Mouse (Mus musculus): ENCODE data around the gene Zbtb16. TPM values are rescaled to one million over a fixed set of nuclear protein-coding genes. Genes with fewer than 3 reads are reported as not detected.

The Zbtb16 gene
- polyA plus RNA-seq, 1 experiment from 2014 or later, result 0.77 TPM

DNA sequence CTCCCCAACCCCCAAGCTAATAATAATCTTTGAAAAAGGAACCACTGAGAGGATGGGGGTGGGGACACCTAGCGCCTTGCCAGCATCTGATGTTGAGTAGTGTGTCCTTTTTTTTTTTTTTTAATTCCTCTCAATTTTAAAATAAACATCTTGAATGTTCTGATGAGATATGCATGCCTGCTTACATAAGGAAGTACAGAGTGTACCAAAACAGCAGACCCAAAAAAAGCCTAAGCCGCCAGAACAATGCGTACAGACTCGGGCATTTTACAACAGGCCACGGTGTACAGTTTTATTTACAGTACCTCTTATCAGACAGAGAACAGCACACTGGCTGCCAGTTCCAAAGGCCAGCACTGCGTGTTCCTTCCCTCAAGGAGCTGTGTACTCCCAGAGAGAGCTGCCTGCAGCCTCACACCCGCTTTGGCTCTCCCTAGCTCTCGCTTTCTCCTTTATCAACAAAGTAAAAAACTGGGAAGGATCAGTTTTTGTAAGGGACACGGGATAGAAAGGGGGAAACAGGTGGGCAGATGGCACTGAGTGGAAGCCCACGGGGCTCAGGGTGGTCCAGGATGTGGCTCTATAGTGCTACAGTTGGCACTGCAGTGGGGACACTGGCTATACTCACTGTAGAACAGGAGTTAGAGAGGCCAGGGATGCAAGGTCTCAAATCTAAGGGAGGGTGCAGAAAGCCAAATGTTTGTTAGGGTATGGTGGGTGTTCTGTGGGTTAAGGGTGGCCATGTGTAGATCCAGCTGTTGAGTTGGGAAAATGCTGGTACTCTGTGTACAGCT lies 112.3 kb downstream of the Zbtb16 start:
- Histone ChIP-seq H3K9ac (no peak overlapping the region), H3K4me2 (peak overlapping the region; percentile 10), H3K27ac (peak overlapping the region; percentile 23; the same call in 1 of the 2 replicates), H3K27me3 (peaks cover 8% of the 10 kb centered on the region; the same call in 1 of the 2 replicates), H3K36me3 (no peaks in the 10 kb centered on the region), H3K4me3 (replicated peaks) (no peak overlapping the region), H3K4me1 (replicated peaks) (peaks cover 20% of the 10 kb centered on the region), H3K9me3 (replicated peaks) (no peaks in the 10 kb centered on the region)
- DNase-seq, result no peak
- peak; percentile 84 for ATAC-seq (ENCODE audit: low read depth)
- WGBS (ENCODE audit: insufficient replicate concordance), result 11% methylated on average over 10 of the region's 10 CpGs

DNA sequence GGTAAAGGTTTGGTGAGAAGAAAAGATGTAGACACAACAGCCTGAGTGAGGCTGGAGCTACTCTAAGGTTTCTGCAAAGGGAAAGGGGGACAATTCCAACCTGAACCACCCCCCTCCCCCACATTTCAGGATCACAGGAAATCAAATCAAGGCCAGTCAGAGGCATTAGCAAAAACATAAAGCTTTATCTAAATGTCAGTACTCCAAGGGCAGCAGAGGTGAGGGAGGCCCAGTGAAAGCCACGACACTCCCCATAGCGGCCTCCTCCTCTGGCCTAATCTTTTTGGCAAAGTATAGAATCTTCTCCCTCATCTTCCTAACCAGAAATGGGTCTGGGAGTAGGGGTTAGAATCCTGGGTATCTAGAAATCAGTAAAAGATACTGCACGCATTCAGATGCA lies 113.0 kb downstream of the Zbtb16 start:
- ATAC-seq (ENCODE audit: low read depth), result no peak
- H3K4me2 ChIP-seq, result peak overlapping the region; percentile 10

DNA sequence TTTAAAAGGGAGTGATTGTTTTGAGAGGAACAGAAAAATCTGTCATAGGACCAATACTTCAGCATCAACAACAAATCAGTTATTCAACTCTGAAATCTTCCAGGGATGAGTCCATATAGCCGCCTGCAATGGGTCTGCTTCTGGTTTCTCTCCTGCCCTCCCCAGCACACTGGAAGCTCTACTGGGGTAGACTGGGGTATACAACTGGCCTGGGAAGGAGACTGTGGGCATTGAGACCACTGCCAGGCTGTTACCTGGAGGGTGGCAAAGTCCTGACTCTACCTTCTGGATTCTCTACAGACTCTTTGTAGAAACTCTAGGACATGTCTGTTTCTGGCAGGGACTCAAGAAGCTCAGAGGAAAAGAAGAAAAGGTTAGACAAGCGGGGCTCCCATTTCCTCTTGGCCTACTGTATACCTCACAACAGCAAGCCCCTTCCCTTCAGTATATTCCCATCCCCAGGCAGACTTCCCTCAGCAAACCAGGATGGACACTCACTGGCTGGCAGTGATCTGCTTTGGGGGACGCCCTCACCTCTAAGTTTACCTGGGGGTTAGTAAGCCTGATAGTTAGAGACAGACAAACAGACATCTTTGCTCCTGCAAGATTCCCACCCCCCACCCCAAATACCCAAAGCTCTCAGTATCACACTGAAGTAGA lies 113.6 kb downstream of the Zbtb16 start:
- Histone ChIP-seq H3K9me3 (replicated peaks) (no peaks in the 10 kb centered on the region), H3K4me2 (no peak overlapping the region), H3K9ac (no peak overlapping the region), H3K4me1 (replicated peaks) (peaks cover 20% of the 10 kb centered on the region), H3K27me3 (peaks cover 8% of the 10 kb centered on the region; the same call in 1 of the 2 replicates), H3K4me3 (replicated peaks) (no peak overlapping the region), H3K27ac (no peak overlapping the region), H3K36me3 (no peaks in the 10 kb centered on the region)
- ATAC-seq (ENCODE audit: low read depth), result no peak
- DNase-seq, result no peak
- WGBS (ENCODE audit: insufficient replicate concordance), result 70% methylated on average over 3 of the region's 3 CpGs

More for the DNA sequence above, 113.0 kb downstream of the Zbtb16 start:
- Histone ChIP-seq H3K4me1 (replicated peaks) (peaks cover 20% of the 10 kb centered on the region), H3K27ac (no peak overlapping the region), H3K27me3 (peaks cover 8% of the 10 kb centered on the region; the same call in 1 of the 2 replicates), H3K4me3 (replicated peaks) (no peak overlapping the region), H3K36me3 (no peaks in the 10 kb centered on the region), H3K9ac (no peak overlapping the region), H3K9me3 (replicated peaks) (no peaks in the 10 kb centered on the region)
- no peak for DNase-seq
- WGBS (ENCODE audit: insufficient replicate concordance), result 20% methylated on average over 3 of the region's 3 CpGs

DNA sequence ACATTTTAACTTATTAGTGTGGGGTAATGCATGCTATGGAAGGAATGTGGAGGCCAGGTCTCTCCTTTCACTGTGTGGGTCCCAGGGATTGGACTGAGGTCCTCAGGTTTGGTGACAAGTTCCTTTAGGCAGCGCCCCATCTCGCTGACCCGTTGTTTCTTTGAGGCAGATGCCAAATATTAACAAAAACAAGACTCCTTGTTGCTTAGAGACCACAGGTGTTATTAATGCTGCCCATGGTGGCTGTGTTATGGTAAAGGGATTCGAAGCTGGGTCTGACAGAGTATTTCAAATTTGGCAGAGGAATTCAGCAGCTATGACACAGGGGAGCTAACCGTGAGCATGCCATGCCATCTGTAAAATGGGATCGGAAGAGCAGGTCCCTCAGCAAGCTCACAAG lies 114.4 kb downstream of the Zbtb16 start:
- Histone ChIP-seq H3K27ac (no peak overlapping the region), H3K9me3 (replicated peaks) (no peaks in the 10 kb centered on the region), H3K4me2 (no peak overlapping the region), H3K9ac (no peak overlapping the region), H3K36me3 (no peaks in the 10 kb centered on the region), H3K27me3 (peaks cover 8% of the 10 kb centered on the region; the same call in 1 of the 2 replicates), H3K4me3 (replicated peaks) (no peak overlapping the region), H3K4me1 (replicated peaks) (peaks cover 20% of the 10 kb centered on the region)
- DNase-seq (no peak), ATAC-seq (ENCODE audit: low read depth) (no peak)
- 82% methylated on average over 6 of the region's 6 CpGs for WGBS (ENCODE audit: insufficient replicate concordance)

DNA sequence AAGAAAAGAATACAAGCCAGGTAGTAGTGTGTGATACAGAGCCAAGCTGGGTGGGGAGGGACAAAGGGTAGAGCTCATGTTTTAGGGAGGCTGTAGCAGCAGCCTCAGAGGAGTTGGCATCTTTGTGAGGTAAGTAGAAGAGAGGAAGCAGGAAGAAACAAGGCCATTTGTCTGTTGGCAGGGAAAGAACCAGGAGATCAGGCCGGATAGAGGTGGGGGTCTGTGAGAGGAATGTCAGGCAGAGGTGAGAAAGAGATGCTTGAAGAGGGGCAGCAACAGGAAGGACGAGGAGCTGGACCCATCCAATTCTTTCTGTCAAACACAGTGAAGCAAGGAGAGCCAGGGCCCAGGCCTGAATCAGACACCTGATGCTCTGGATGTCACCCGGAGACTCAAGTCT lies 114.8 kb downstream of the Zbtb16 start:
- ATAC-seq (ENCODE audit: low read depth) (no peak), DNase-seq (no peak)
- Histone ChIP-seq H3K9ac (no peak overlapping the region), H3K9me3 (replicated peaks) (no peaks in the 10 kb centered on the region), H3K4me3 (replicated peaks) (no peak overlapping the region), H3K4me2 (no peak overlapping the region), H3K27ac (no peak overlapping the region), H3K4me1 (replicated peaks) (peaks cover 20% of the 10 kb centered on the region), H3K27me3 (peaks cover 8% of the 10 kb centered on the region; the same call in 1 of the 2 replicates), H3K36me3 (no peaks in the 10 kb centered on the region)
- 66% methylated on average over 3 of the region's 3 CpGs for WGBS (ENCODE audit: insufficient replicate concordance)

DNA sequence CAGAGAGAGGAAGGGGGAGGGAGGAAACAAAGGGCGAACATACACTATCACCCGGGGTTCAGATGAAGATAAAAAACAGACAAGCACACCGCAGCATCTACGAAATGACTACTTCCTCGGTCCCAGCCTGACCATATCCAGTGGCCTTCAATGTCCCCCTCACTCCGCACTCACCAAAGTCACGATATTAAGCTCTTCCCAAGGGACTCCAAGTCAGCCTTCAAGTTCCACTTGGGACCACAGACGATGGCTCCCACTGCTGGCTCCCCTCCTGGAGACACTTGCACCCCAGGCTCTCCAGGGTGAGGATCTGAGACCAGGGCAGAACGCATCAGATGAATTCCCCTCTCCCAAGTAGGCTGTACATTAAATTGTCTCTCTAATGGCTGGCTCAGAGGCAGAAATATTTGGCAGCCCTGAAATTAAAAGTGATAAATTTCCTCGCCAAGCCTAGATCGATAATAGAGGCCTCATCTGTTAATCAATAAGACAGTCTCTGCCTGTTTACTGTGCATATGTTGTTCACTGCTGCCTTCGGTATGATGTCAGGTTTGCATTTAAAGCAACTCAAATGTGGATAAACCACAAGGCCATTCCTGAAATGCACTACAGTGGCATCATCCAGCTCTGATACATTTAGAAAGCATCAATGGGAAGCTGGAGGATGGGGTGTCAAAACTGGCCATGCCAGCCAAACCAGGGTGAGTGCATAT lies 115.6 kb downstream of the Zbtb16 start:
- no peak overlapping the region for H3K4me2 ChIP-seq
- H3K27me3 ChIP-seq, result peaks cover 8% of the 10 kb centered on the region; the same call in 1 of the 2 replicates
- H3K36me3 ChIP-seq, result no peaks in the 10 kb centered on the region
- H3K4me3 ChIP-seq (replicated peaks), result no peak overlapping the region
- no peaks in the 10 kb centered on the region for H3K9me3 ChIP-seq (replicated peaks)
- peaks cover 20% of the 10 kb centered on the region for H3K4me1 ChIP-seq (replicated peaks)
- H3K9ac ChIP-seq, result no peak overlapping the region
- no peak overlapping the region for H3K27ac ChIP-seq
- DNase-seq (no peak), ATAC-seq (ENCODE audit: low read depth) (no peak)
- 63% methylated on average over 12 of the region's 12 CpGs for WGBS (ENCODE audit: insufficient replicate concordance)

DNA sequence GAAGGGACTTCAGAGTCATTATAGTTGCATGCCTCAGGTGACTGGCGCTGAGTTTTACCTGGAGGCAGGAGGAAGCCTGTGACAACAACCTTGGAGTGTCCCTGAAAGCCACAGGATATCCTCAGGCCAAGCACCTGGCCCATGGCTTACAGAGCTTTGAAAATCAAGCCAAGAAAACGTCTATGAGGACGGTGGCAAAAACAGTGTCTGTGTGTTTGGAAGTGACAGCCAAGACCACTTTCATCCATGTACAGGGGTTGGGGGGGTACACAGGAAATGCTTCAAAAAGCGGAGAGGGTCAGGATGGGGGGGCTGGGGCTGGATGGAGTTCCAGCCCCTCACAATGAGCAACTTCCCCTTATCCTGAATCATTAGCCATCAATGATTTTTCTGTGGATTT lies 116.4 kb downstream of the Zbtb16 start:
- Histone ChIP-seq H3K36me3 (no peaks in the 10 kb centered on the region), H3K4me3 (replicated peaks) (no peak overlapping the region), H3K9me3 (replicated peaks) (no peaks in the 10 kb centered on the region), H3K27me3 (peaks cover 8% of the 10 kb centered on the region; the same call in 1 of the 2 replicates), H3K9ac (no peak overlapping the region), H3K27ac (no peak overlapping the region), H3K4me2 (no peak overlapping the region), H3K4me1 (replicated peaks) (peaks cover 20% of the 10 kb centered on the region)
- 64% methylated on average over 4 of the region's 4 CpGs for WGBS (ENCODE audit: insufficient replicate concordance)
- ATAC-seq (ENCODE audit: low read depth), result no peak
- DNase-seq, result no peak

DNA sequence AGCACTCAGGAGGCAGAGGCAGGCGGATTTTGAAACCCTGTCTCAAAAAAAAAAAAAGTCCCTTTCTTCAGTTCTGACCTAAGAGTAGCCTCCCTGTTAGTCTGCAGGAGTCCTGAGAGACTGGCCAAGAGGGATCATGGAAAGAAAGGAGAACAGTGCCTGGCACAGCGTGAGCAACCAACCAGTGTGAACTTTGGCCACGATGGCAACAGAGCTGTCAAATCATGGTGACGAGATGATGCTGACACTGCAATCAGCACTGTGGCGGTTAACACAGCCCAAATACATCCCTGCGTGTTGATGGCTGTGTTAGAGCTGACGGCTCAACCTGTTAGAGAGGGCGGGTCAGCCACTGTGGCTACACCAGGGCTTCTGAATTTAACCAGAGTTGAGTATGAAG lies 119.5 kb downstream of the Zbtb16 start:
- ATAC-seq (ENCODE audit: low read depth), result no peak
- Histone ChIP-seq H3K36me3 (no peaks in the 10 kb centered on the region), H3K4me1 (replicated peaks) (peaks cover 19% of the 10 kb centered on the region), H3K9ac (no peak overlapping the region), H3K4me3 (replicated peaks) (no peak overlapping the region), H3K27me3 (peaks cover 8% of the 10 kb centered on the region; the same call in 1 of the 2 replicates), H3K27ac (no peak overlapping the region), H3K4me2 (no peak overlapping the region), H3K9me3 (replicated peaks) (no peaks in the 10 kb centered on the region)
- no peak for DNase-seq
- 72% methylated on average over 8 of the region's 8 CpGs for WGBS (ENCODE audit: insufficient replicate concordance)

DNA sequence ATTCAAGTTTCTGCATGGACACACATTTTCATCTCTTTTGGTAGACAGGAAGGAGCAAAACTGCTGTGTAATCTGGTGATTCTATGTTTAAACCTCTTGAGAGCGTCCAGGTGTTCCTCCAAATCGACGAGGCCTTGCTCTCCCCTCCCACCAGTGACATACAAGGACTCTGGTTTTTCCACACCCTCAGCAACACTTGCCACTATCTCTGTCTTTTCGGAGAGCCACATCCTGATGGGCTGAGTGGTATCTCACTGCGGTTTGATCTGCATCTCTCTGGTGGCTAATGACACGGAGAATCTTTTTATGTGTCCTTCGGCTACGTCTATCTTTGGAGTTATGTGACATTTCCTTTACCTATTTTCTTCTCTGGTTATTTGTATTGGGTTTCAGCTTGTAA lies 121.0 kb downstream of the Zbtb16 start:
- DNase-seq, result no peak

DNA sequence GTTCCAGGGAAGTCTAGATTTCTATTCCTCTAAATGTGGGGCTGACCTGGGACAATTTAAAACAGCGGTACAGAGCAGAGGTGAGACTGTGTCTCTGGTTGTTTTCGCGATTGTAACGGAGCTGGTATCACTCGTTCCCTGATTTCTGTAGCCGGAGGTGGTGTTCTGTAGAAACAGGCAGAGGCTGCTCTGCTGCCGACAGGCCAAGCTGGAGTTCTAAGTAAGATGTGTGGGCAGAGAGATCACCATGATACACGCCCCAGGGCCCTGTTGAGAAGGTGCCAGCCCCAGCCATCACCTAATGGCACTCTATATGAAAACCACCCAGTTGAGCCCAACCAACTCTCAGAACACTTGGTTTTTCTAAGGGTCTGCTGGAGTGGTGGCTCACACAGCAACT lies 122.2 kb downstream of the Zbtb16 start:
- H3K27me3 ChIP-seq, result 0 out of 2 replicates have a peak, but pooled peaks cover 4% of the 10 kb centered on the region
- 0 out of 2 replicates have a peak overlapping the region, but pooled peaks have one; percentile 27 for H3K27ac ChIP-seq
- H3K4me2 ChIP-seq, result no peak overlapping the region
- no peak overlapping the region for H3K9ac ChIP-seq
- DNase-seq, result no peak
- no peaks in the 10 kb centered on the region for H3K36me3 ChIP-seq
- WGBS (ENCODE audit: insufficient replicate concordance), result 76% methylated on average over 8 of the region's 8 CpGs
- no peak for ATAC-seq (ENCODE audit: low read depth)
- H3K9me3 ChIP-seq (replicated peaks), result no peaks in the 10 kb centered on the region
- H3K4me3 ChIP-seq (replicated peaks), result no peak overlapping the region
- H3K4me1 ChIP-seq (replicated peaks), result peaks cover 34% of the 10 kb centered on the region

More for the DNA sequence above, 121.0 kb downstream of the Zbtb16 start:
- Histone ChIP-seq H3K27ac (no peak overlapping the region), H3K4me1 (replicated peaks) (peaks cover 34% of the 10 kb centered on the region), H3K4me3 (replicated peaks) (no peak overlapping the region), H3K36me3 (no peaks in the 10 kb centered on the region), H3K4me2 (no peak overlapping the region), H3K9ac (no peak overlapping the region), H3K27me3 (no peaks in the 10 kb centered on the region), H3K9me3 (replicated peaks) (no peaks in the 10 kb centered on the region)
- 35% methylated on average over 8 of the region's 8 CpGs for WGBS (ENCODE audit: insufficient replicate concordance)
- ATAC-seq (ENCODE audit: low read depth), result no peak
